Mouse (Mus musculus) cerebellum, postnatal 4 days (tissue): Measurements from ENCODE around the gene Ccdc124.
"Not testable (repeated sequence)": the region's sequence is repeated elsewhere in the genome, so short reads cannot be mapped to it uniquely, and the experiment has no call there.

Experiments used
- DNase-seq, 2 experiments: peaks; one replicate each; pipeline ENCODE4 v3.0.0; 2022; ENCODE audit warnings: low spot score in 2 of 2, mixed read lengths in 1 of 2

Ccdc124 gene

DNA sequence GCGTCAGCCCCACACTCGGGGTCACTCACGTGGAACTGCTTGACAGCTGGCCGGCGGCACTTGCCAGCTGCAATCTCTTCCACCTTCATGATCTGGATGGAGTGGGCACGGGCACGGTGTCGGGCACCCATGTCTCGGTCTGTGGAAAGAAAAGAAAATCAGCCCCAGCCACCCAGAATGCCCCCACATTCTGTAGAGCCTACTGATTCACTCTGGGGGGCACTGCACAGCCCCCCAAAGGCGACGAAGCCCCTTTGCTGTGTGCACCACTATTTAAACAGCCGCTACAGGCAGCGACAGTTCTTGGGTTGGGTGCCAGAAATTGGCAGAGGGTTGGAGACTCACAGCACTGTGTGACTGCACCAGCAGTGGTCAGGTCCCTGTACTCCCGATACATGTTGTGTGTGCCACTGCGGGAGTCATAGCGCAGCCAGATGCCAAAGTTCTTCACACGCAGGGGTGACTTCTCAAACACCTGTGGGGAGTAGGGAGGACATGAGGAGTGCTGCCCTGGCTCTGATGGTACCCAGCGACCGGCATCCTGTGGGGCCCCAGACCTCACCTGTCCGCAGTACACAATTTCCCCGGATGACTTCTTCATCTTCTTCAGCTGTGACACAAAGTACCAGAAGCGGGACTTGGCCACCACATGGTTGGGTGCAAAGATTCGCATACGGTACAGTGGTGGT is 22.0 kb upstream of the Ccdc124 start:
- DNase-seq = not testable (repeated sequence)

DNA sequence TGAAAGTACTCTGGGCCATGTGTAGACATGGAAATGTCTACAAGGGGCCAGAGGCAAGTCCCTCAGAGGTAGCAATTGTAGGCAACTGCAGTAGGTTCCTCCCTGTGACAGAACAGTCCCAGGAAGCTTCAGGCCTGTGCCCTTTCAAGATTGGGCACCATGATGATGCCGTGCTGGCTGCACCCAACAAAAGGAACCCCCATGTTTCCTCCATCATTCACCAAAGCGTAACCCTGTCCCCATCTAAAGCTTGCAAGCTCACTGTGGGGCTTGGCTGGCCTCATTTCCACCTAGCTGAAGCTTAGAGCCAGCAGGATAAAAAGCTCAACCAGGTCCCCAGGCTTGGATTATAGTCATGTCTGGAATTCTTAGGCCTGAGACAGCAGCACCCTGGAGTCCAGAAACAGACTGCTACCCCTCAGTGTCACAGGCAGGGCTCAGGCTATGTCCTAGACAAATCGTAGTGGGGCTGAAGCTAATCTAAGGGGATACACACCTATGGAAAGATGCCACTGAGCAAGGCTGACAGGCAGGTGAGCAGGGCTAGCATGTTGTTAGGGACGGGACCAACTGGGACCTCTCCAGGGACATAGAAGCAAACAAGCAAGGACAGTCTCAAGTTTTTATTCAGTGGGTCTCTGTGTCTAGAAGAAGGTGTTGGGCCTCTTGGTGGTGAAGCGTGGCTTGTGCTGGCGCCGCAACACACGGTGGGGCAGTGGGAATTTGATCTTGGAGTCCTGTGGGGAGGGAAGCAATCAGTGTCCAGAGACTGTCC is 21.2 kb upstream of the Ccdc124 start:
- DNase-seq = no peak

DNA sequence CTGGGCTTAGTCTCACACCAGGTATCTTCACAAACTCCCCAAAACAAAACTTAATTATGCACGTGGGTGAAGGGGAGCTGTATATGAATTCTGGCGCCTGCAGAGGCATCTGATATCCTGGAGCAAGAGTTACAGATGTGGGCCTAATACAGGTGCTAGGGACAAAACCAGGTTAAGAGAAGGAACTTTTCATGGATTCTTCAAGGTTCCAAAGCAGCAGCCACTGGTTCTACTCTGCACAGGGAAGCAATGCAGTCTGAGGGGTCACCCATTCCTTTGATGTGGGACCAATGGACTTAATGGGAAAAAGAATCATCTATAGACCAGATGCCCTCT is 20.6 kb upstream of the Ccdc124 start:
- DNase-seq = no peak

DNA sequence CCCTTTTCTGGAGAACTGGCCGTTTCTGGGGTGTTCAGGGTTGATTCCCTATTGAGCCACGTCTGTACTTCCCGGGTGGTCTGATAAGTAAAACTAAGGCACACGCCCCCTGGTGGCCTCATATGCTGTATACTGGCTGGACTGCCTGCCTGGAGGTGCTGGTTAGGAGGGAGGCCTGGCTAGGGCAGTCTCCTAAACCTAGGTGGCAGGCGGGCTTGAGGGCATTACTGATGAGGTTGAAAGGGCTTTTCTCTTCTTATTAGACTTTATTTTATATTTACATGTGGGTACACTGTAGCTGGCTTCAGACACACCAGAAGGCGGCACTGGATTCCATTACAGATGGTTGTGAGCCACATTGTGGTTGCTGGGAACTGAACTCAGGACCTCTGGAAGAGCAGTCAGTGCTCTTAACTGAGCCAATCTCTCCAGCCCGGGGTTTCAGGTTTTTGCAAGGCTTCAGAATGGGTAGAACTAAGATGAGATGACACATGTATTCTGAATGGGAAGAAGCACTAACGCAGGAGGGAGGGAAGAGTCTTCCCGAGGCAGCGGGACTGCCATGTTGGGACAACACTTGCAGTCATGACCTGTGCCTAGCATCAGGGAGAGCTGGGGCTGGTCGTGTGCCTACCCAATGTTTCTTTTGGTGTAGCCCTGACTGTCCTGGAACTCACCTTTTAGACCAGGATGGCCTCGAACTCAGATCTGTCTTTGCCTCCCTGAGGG is 20.1 kb upstream of the Ccdc124 start:
- DNase-seq = peak; percentile 50 to 77

DNA sequence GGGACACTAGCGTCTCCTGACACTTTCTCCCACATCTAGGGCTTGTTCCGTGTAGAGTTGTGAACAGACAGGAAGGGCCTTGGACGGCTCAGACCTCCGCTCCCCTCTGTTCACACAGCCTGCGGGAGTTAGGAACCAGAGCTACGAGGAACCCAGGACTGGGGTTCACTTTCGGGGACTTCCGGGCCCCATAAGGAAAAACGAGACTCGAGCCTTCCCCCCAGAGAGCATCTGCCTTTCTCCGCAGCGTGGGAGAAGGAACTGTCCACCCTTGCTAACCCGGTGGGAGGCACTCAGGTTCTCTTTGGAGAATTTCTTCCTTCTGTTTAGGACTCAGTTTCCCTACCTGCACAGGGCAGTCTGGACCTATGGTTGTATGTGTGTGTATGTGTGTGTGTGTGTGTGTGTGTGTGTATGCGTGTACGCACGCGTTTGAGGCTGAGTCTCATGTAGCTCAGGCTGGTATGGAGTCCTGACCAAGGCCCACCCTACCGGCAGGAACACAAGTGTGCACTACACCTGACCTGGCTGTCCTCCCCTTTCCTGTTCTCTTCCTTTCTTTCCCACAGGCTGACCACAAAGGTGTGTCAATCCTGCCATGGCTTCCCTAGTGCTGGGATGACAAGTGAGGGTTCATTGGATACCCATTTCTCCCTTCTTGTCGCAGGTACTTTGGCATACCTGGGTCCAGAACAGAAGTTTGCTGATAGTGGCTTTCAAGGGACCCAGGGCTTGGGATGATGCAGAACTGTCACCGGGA is 19.3 kb upstream of the Ccdc124 start:
- DNase-seq = no peak

DNA sequence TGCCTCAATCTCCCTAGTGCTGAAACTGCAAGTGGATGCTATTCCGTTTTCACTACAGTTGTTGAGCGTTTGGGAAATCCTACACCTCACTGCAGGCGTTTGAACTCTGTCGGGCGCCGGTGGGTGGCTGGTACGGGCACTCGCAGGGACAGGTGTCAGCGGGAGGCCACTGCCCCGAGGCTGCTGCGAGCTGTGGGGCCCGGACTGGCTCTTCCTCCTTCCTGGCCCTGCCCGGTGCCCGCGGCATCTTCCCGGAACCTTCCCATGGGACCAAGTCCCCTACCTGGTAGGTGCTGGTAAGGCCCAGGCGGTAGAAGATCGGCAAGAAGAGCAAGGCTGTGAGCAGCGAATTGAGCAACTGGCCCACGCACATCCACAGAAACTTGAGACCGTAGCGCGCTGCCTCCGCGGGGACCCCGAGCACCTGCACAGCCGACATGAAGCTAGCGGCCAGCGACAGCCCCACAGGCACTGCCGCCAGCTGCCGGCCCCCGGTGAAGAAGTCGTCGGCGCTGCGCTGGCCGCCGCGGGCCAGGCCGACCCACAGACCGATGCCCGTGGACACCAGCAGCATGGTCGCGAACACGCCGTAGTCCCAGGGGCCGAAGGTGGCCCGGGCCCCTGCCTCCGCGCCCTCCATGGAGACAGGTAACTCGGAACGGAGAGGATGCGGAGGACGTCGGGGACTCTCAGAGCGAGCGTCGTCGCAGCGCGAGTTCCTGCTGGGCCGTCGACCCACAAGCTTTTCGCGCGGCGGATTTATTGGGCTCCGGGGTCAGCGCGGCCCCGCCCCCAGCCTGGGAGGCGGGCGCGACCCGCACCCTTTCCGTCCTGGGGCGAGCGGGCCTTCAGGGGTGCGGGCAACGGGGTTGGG is 18.5 kb upstream of the Ccdc124 start, which contains the start of gene Slc5a5:
Gene Slc5a5 (minus strand): TSS at position 736 of the 874 bp plus-strand sequence.
- no peak for DNase-seq

DNA sequence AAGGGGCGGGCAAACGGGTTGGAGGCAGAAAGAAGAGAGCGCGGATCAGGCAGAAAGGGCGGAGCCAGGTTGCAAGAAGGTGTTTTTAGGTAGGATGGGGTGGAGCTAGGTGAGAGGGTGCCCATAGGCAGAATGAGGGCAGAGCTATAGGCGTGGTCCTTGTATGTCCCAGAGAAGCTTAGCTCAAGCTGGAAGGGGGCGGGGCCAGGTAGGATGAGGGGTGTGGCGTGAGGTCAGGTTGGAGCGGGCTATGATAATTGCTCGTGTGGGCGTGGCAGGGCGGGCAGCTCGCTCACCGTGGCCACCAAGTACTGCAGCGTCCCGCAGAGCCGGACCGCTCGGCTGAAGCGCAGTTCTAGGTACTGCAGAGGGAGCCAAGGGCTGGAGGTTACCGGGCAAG is 17.6 kb upstream of the Ccdc124 start:
- no peak for DNase-seq

DNA sequence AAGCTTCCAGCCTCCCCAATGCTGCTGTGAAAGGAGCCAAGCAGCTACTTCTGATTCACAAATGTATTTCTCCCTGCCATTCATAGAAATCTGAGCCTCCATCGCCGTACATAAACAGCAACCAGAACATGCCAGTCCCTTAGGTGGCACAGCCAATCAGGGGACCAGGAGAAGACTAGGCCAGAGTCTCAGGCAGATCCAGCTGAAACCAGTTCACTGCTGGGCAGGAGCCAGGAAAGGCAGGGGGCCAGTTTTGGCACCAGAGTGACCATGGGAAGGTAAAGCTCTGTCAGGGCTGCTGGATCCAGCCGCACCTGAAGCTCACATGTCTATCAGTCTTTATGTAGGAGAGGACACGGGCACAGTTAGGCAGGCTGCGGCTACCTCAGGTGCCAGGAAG is 16.9 kb upstream of the Ccdc124 start:
- no peak for DNase-seq

DNA sequence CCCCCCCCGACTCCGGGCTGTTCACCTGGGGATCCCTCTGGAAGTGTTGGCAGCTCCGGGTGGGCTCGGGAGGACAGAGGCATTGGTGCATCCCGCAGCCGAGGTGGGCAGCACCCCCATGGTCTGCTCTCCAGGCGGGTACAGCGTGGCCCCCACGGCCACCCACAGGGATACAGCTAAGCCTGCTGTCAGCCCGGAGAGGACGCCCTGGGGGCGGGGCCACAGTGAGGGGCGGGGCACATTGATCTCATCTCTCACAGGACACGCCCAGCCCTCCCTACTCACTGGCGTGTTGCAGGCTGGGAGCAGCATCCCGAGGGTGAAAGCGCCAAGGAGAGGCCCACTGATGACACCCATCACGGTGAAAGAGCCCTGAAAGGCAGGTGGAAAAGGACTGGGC is 13.9 kb upstream of the Ccdc124 start:
- DNase-seq = no peak

DNA sequence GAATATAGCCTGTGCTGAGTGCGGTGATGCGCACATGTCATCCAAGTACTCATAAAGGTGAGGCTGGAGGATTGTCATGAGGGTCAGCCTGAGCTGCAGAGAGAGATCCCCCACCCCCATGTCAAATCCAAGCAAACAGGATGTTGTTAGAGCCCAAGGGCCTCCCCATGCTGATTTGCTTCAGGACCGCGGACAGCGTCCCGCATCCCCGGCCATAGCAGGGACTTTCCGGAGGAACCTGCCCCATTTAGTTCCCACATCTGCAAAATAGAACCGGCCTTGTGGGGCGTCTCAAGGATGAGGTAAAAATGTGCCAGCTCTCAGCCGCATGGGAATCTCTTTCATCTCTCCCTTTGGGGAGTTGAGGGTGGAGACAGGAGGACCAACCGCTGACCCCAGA is 11.9 kb upstream of the Ccdc124 start:
- DNase-seq = no peak

DNA sequence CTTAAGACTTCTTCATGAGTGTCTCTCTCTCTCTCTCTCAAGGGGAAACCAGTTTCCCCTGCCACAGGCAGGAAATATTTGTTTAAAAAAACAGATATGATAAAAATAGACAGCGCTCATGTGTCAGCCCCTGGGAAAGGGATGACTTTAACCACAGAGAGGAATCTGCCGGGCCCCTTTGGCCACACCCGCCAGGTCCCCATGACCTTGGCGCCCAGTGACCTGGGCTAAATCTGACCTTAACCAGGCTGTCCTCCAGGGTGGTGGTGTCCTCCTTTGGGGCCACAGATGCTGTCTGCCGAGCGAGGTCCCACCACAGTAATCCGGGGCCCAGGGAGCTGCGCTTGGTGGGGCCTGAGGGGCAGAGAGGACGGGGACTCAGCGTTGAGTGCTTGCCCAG is 10.9 kb upstream of the Ccdc124 start:
- no peak for DNase-seq

DNA sequence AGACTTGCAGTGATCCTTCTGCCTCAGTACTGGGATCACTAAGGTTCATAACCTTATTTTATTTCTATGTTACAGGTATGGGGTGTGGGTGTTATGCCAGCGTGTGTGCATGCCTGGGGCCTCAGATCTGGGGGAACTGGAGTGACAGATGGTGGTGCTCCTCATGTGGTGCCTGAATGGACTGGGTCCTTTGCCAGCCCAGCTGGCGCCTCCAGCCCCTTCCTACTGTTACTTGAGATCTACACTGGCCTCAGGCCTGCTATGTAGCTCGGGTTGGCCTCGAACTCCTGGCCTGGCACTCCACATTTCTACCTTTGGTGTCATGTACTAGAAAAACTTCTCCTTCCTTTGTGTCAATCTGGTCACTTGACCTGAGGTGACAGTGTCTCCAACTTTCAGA is 10.5 kb upstream of the Ccdc124 start:
- DNase-seq = peak in 1 of 2 experiments; percentile 7

DNA sequence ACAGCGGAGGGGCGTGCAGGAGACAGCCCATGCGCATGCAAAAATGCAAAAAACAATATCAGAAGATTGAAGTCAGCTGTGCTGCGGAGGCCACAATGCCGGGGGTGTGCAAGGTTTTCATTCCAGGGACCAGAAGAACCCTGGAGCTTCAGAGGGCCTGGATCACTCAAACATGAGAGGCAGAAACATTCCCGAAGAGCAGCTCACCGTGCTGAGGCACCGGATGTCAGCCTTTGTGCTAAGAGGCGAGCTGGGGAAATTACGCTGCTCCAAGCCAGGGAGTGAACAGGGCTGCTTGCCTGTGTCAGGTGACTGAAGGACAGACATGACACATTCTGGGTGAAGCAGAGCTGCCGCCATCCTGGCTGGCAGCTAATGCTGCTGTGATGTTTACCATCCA is 6.8 kb upstream of the Ccdc124 start:
- DNase-seq = peak in 1 of 2 experiments; percentile 1

DNA sequence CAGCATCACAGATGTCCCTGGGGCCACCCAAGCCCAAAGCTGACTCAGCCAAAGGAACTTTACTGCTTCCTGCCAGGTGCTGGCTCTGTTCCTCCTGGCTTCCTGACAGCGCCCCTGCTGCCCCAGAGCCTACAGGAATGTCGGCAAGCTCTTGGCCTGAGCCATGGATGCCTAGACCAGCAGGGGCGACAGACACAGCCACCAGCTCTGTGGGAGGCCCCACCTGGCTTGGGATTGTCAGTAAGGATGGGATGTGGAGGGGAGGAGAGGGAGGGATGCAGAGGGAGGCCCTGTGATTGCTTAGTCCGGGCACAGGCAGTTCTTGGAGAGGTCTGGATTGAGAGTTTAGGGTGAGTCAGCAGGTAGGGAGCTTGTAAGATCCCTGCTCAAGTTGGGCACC is 6.4 kb upstream of the Ccdc124 start:
- peak in 1 of 2 experiments; percentile 76 for DNase-seq

DNA sequence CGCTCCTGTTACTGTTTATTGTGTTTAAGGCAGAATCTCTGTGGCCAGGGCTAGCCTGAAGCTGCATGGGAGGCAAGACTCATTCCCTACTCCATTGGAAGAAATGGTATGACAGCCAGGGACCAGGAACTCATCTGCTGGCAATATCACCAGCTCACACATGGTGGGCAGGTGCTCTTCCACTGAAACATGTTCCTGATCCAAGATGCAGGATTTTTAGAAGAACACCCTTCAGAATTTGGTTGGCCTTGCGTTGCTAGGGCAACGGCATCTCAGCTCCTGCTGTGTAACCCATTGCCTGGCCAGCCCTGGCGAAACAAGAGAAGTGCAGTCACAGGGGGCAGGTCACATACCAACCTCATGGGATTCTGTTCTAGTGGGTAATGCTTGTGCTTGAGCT is 5.8 kb upstream of the Ccdc124 start:
- DNase-seq = peak in 1 of 2 experiments; percentile 4

DNA sequence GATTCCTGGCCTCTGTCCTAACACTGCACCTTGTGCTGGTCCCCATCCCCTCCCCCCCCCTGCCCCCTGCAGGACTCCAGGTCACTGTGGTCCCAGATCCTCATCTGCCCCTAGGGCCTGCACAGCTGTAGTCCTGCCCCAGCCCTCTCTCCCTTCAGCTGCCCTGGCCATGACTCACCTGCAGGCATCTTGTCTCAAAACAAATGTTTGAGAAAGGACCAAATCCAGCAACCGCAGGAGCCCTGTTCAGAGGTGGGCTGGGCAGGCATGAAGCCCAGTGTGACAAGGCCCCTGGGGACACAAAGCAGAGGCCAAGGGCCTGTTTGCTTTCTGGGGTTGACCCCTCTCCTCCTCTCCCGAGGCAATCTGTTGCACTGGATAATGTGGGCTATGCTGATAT is 4.4 kb upstream of the Ccdc124 start:
- DNase-seq = no peak

DNA sequence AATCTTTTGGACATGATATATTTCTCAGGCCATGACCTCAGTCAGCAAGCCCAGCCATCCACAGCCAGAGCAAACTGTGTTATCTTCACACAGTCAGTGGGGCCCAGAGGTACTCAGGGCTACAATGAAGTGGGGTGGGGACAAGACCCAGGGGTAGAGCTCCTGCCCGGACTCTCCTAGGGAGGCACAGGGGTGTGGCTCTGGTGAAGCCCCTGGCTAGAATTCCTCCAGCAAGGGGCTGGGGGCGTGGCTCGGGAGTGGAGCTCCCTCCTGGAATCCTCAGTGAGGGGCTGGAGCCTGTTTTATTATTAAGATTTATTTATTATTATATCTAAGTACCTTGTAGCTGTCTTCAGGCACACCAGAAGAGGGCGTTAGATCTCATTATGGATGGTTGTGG is 2.6 kb upstream of the Ccdc124 start:
- no peak for DNase-seq

DNA sequence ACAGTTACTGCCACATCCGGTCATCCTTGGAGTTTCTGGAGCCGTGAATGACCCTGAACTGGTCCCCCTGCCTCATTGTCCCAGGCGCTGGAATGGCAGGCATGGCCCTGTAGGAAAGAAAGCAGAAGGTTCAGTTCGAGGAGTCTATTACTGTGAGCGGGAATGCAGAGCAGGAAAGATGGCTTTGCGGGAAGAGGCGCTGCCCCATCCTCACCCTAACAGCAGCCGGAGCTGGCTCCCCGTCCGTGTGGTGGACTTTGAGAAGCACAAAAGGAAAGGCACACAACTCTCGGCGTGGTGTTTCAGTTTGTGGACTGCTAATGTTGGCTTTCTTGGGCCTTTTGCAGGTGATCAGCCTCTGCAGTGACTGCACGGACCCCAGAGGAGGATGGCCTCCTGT is 706 bp upstream of the Ccdc124 start:
- DNase-seq = no peak

DNA sequence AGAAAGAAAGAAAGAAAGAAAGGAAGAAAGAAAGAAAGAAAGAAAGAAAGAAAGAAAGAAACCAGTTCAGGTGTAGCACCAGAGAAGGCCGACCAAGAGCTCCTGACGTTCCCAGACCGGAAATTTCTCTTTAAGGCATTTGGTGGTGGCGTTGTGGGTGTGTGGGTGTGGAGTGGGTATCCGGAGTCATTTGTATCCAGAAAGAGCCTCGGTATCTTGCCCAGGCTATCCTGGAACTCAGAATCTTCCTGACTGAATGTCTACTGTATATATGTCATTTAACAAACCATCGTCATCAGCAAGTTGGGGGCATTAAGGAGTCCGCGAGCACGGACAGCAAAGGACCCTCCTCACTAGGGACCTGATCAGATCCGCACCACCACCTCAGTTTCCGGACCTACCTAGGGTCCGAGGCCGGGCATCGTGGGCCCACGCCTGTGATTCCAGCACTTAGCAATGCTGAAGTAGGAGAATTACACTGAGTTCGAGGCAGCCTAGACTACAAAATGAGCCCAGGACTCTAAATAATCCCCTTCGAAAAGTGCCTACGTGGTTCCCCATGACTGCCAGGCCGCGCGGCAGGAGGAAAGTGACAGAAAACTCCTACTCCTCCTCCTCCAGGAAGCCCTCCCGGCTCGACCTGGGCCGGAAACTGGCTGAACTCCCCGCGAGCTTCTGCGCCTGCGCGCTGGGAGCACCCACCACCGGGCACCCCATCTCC is 932 bp downstream of the Ccdc124 start:
- DNase-seq = no peak

DNA sequence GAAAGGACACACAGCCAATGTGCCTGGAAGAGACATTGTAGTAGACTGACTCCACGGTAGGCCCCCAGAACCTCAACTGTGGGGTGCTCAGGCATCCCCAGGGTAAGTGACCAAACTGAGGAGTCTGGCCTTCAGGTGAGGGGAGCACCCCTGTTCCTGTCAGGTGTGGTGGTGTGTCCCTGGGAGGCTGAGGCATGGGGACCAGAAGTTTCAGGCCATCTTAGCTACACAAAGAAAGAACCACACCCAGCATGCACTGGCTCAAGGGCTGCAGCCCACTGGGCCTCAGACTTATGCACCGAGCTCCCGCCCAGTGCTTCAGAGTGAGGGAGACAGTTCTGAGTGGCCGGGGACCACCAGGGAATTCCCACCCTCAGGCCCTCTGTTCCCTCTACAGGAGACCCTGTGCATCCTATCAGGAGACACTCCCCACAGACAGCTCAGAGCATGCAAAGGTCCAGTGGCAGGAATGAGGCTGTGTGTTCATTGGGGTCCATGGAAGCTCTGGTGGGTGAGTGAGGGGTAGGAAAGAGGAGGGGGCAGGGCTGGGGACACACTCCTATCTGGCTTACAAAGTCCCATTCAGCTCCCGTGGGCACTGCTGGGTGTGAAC is 2.4 kb downstream of the Ccdc124 start:
- DNase-seq = no peak
